Mouse (Mus musculus): ENCODE measurements around the gene Plch1.

Plch1 gene

GRCm38 (mm10) chr3:63899309-63899695, at the start of gene Plch1:
TSS of gene Plch1 (minus strand) at chr3:63899472.
- DNase-seq: no peak

- DNase-seq: no peak
Observed at GRCm38 (mm10) chr3:63941204-63941850, 42.1 kb upstream of the Plch1 start.

GRCm38 (mm10) chr3:63938928-63939327, 39.7 kb upstream of the Plch1 start:
- no peak for DNase-seq

- peak; percentile 99 for DNase-seq
Observed at GRCm38 (mm10) chr3:63928878-63929859, 29.9 kb upstream of the Plch1 start, which contains the start of gene E130311K13Rik. TSS of gene E130311K13Rik (minus strand) at chr3:63929472.

GRCm38 (mm10) chr3:63919634-63920033, 20.4 kb upstream of the Plch1 start:
- no peak for DNase-seq

- no peak for DNase-seq
Observed at GRCm38 (mm10) chr3:63910301-63910700, 11.0 kb upstream of the Plch1 start.

GRCm38 (mm10) chr3:63905241-63905640, 6.0 kb upstream of the Plch1 start:
- no peak for DNase-seq

- DNase-seq: no peak
Observed at GRCm38 (mm10) chr3:63904157-63904556, 4.9 kb upstream of the Plch1 start.

GRCm38 (mm10) chr3:63900021-63900571, 824 bp upstream of the Plch1 start:
- DNase-seq: no peak

GRCm38 (mm10) chr3:63898581-63899308, 527 bp downstream of the Plch1 start:
- peak; percentile 94 for DNase-seq

GRCm38 (mm10) chr3:63897177-63897576, 2.1 kb downstream of the Plch1 start:
- DNase-seq: no peak

GRCm38 (mm10) chr3:63896303-63896702, 3.0 kb downstream of the Plch1 start:
- no peak for DNase-seq

GRCm38 (mm10) chr3:63895786-63896185, 3.5 kb downstream of the Plch1 start:
- DNase-seq: no peak

- DNase-seq: no peak
Observed at GRCm38 (mm10) chr3:63893677-63894076, 5.6 kb downstream of the Plch1 start.

- DNase-seq: no peak
Observed at GRCm38 (mm10) chr3:63892154-63892553, 7.1 kb downstream of the Plch1 start.

- no peak for DNase-seq
Observed at GRCm38 (mm10) chr3:63881065-63881464, 18.2 kb downstream of the Plch1 start.

- DNase-seq: no peak
Observed at GRCm38 (mm10) chr3:63878995-63879666, 20.1 kb downstream of the Plch1 start.

- DNase-seq: no peak
Observed at GRCm38 (mm10) chr3:63872818-63873217, 26.5 kb downstream of the Plch1 start.

- DNase-seq: no peak
Observed at GRCm38 (mm10) chr3:63871249-63871648, 28.0 kb downstream of the Plch1 start.

- no peak for DNase-seq
Observed at GRCm38 (mm10) chr3:63868285-63868684, 31.0 kb downstream of the Plch1 start.

- no peak for DNase-seq
Observed at GRCm38 (mm10) chr3:63865069-63865468, 34.2 kb downstream of the Plch1 start.

GRCm38 (mm10) chr3:63862716-63863115, 36.6 kb downstream of the Plch1 start:
- no peak for DNase-seq
